Mouse (Mus musculus): ENCODE results near the gene Topors.

- TF ChIP-seq EP300 (optimal IDR thresholded peaks at IDR 0.05) = no peak
- TF ChIP-seq CTCF (IDR thresholded peaks at IDR 0.05; ENCODE audit: low read depth) = no peak
Observed at GRCm38 (mm10) chr4:40212177-40212576, 57.5 kb downstream of the Topors start.
